Mouse (Mus musculus): ENCODE measurements around the gene Il20.

Il20 gene

GRCm38 (mm10) chr1:130865541-130866221 is 45.6 kb downstream of the Il20 start, which contains the start of gene Fcmr:
Gene Fcmr, plus strand, starts transcription at chr1:130865669.
- no peak for DNase-seq (ENCODE audit: low spot score)

- DNase-seq (ENCODE audit: low spot score) = no peak
Measured at GRCm38 (mm10) chr1:130864741-130865140, 46.5 kb downstream of the Il20 start.

DNA sequence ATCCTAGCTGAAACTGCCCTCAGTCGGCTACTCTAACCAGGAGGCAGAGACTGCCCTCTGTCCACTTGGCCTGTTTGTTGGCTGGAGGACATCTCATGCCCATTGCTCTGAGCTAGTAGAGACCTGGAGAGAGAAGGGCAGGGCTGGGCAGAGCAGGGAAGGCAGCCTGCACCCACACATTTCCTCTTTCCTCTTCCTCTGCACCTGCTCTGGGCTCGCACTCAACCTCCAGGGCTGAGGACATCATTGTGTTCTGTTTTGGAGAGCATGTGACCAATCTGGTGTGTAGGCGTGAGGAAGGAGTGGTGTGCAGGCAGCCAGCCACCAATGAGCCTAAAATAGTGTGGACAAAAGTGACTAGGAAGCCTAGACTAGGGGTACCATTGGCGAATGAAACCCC is 47.0 kb downstream of the Il20 start:
- no peak for DNase-seq (ENCODE audit: low spot score)

DNA sequence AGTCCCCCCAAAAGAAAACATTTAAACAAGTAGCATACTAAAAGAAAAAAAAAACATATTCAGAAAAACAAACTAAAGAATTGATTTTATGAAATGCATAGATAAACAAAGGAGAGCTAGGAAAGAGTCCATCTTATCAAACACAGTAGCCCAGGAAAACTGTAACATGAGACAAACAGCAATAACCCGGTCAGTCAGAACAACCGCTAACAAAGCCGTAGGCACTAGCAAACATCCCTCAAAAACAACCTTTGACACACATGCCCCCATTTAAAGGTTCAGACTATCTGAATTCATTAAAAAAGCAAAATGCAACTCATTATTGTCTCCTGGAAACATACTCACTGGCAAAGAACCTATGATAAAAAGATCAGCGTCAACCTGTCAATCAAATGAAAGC is 53.8 kb downstream of the Il20 start:
- no peak for DNase-seq (ENCODE audit: low spot score)
